Mouse (Mus musculus): Measurements from ENCODE around the gene Cacnb3.

The Cacnb3 gene

GRCm38 (mm10) chr15:98675634-98676250, 45.1 kb downstream of the Cacnb3 start:
- DNase-seq (ENCODE audit: low spot score): no peak

- no peak for DNase-seq (ENCODE audit: low spot score)
Measured at GRCm38 (mm10) chr15:98676471-98676870, 45.8 kb downstream of the Cacnb3 start.

- DNase-seq (ENCODE audit: low spot score): peak; percentile 15
Measured at GRCm38 (mm10) chr15:98676940-98677728, 46.5 kb downstream of the Cacnb3 start, which contains the start of gene Rnd1. Gene Rnd1 (minus strand): TSS chr15:98677461.

- DNase-seq (ENCODE audit: low spot score): no peak
Measured at GRCm38 (mm10) chr15:98677977-98678376, 47.3 kb downstream of the Cacnb3 start.

GRCm38 (mm10) chr15:98680660-98681059, 50.0 kb downstream of the Cacnb3 start:
- no peak for DNase-seq (ENCODE audit: low spot score)

- DNase-seq (ENCODE audit: low spot score): no peak
Measured at GRCm38 (mm10) chr15:98681633-98682032, 51.0 kb downstream of the Cacnb3 start.

- DNase-seq (ENCODE audit: low spot score): no peak
Measured at GRCm38 (mm10) chr15:98683177-98683576, 52.5 kb downstream of the Cacnb3 start.

GRCm38 (mm10) chr15:98683746-98684145, 53.1 kb downstream of the Cacnb3 start:
- no peak for DNase-seq (ENCODE audit: low spot score)

GRCm38 (mm10) chr15:98685926-98686325, 55.3 kb downstream of the Cacnb3 start:
- DNase-seq (ENCODE audit: low spot score): no peak

- no peak for DNase-seq (ENCODE audit: low spot score)
Measured at GRCm38 (mm10) chr15:98689682-98690081, 59.0 kb downstream of the Cacnb3 start.

GRCm38 (mm10) chr15:98691486-98692147, 61.0 kb downstream of the Cacnb3 start:
- DNase-seq (ENCODE audit: low spot score): no peak

GRCm38 (mm10) chr15:98692171-98692715, 61.6 kb downstream of the Cacnb3 start:
- DNase-seq (ENCODE audit: low spot score): no peak

Measured in spleen, adult 12 weeks (tissue).